Mouse (Mus musculus) liver, embryonic 14.5 days (tissue): ENCODE measurements around the gene Tnk1.

Experiments used
- CTCF ChIP-seq: IDR thresholded peaks from 2 replicates; pipeline ENCODE4 v1.5.1; 2016; ENCODE audit warnings: antibody characterized with exemption, low read depth, control low read depth
- EP300 ChIP-seq: IDR thresholded peaks from 2 replicates; pipeline ENCODE4 v1.6.1; 2016; ENCODE audit warnings: antibody characterized with exemption, low read depth

DNA sequence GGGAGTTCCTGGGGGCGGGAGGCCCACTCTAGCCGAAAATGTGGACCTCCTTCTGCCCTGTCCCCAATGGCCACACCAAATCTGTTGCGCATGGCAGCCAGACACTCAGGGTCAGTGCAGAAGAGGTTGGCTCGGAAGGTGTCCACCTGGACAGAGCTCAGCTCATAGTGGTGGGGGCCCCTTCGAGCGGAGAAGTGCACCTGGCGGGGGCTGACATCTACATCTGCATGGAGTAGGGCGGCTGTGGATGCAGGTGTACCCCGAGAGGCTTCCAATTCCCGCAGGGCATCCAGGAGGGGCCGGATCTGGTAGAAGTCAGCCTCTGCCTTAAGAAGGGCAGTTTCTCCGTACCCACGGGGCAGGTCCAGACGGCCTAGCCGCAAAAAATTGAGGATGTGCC, 21.2 kb upstream of the Tnk1 start:
- no peak for TF ChIP-seq CTCF
- TF ChIP-seq EP300: no peak
